Mouse (Mus musculus) kidney, postnatal 36 days (tissue): ENCODE data around the gene Spag16.
"Not testable (repeated sequence)": the region's sequence is repeated elsewhere in the genome, so short reads cannot be mapped to it uniquely, and the experiment has no call there.

ENCODE experiments used
- DNase-seq, 2 experiments: peaks; one replicate each; pipeline ENCODE4 v3.0.0; 2021 to 2022; ENCODE audit warnings: mixed read lengths in 2 of 2

Gene Spag16

GRCm38 (mm10) chr1:69826806-69827703 is at the start of gene Spag16:
Gene Spag16 (plus strand): TSS chr1:69826970.
- peak; percentile 13 to 56 for DNase-seq

GRCm38 (mm10) chr1:69785129-69785528 is 41.6 kb upstream of the Spag16 start:
- peak; percentile 46 to 72 for DNase-seq

GRCm38 (mm10) chr1:69786716-69787115 is 40.1 kb upstream of the Spag16 start:
- no peak for DNase-seq

GRCm38 (mm10) chr1:69787379-69787778 is 39.4 kb upstream of the Spag16 start:
- DNase-seq: no peak

GRCm38 (mm10) chr1:69790337-69791250 is 36.2 kb upstream of the Spag16 start:
- peak; percentile 45 to 73 for DNase-seq

- DNase-seq: no peak
Observed at GRCm38 (mm10) chr1:69798948-69799565, 27.7 kb upstream of the Spag16 start.

- no peak for DNase-seq
Observed at GRCm38 (mm10) chr1:69810161-69810560, 16.6 kb upstream of the Spag16 start.

- DNase-seq: not testable (repeated sequence)
Observed at GRCm38 (mm10) chr1:69825635-69826034, 1.1 kb upstream of the Spag16 start.

GRCm38 (mm10) chr1:69828872-69829479 is 2.2 kb downstream of the Spag16 start:
- DNase-seq: peak in 1 of 2 experiments; percentile 29

- DNase-seq: no peak
Observed at GRCm38 (mm10) chr1:69830586-69830985, 3.8 kb downstream of the Spag16 start.

GRCm38 (mm10) chr1:69831002-69831401 is 4.2 kb downstream of the Spag16 start:
- no peak for DNase-seq

- DNase-seq: peak; percentile 44 to 71
Observed at GRCm38 (mm10) chr1:69833476-69833875, 6.7 kb downstream of the Spag16 start.

- DNase-seq: no peak
Observed at GRCm38 (mm10) chr1:69853436-69853835, 26.7 kb downstream of the Spag16 start.

GRCm38 (mm10) chr1:69867776-69868175 is 41.0 kb downstream of the Spag16 start:
- no peak for DNase-seq

- DNase-seq: no peak
Observed at GRCm38 (mm10) chr1:69956606-69957005, 129.8 kb downstream of the Spag16 start.

- DNase-seq: no peak
Observed at GRCm38 (mm10) chr1:69996874-69997273, 170.1 kb downstream of the Spag16 start.

GRCm38 (mm10) chr1:70012991-70013390 is 186.2 kb downstream of the Spag16 start:
- no peak for DNase-seq

- no peak for DNase-seq
Observed at GRCm38 (mm10) chr1:70037384-70037783, 210.6 kb downstream of the Spag16 start.

- DNase-seq: no peak
Observed at GRCm38 (mm10) chr1:70067404-70067803, 240.6 kb downstream of the Spag16 start.

GRCm38 (mm10) chr1:70073440-70073839 is 246.7 kb downstream of the Spag16 start:
- no peak for DNase-seq

- DNase-seq: no peak
Observed at GRCm38 (mm10) chr1:70078806-70079205, 252.0 kb downstream of the Spag16 start.

- DNase-seq: no peak
Observed at GRCm38 (mm10) chr1:70082208-70082878, 255.6 kb downstream of the Spag16 start.
